Mouse (Mus musculus): ENCODE data around the gene Mprip.

DNA sequence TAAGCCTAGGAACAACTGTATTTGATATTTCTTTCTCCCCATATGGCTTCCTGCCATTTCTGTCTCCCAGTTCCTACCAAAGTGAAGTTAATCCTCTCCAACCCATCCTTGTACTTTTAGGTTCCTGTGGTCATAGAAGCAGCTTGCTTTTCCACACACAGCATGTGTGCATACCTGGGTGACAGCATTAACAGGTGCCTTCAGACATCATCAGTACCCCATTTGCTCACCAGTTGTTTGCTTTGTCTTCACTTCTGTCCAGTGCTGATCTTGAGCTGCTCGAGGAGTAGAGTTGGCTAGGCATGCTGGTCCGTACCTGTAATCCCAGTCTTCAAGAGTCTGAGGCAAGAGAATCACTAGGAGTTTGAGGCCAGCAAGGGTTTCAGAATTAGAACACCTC lies 16.7 kb downstream of the Mprip start:
- no peak for TF ChIP-seq CTCF (IDR thresholded peaks at IDR 0.05; ENCODE audit: low read depth)
- TF ChIP-seq EP300 (IDR thresholded peaks at IDR 0.05; ENCODE audit: low read depth) = no peak
